Mouse (Mus musculus) liver, postnatal 0 days (tissue): ENCODE measurements around the gene Steap1.

ENCODE experiments used
- CTCF ChIP-seq: sonication (generic); IDR thresholded peaks from 2 replicates; pipeline ENCODE4 v1.5.1; 2016; ENCODE audit warnings: antibody characterized with exemption, low read depth
- EP300 ChIP-seq: IDR thresholded peaks from 2 replicates; pipeline ENCODE4 v1.6.1; 2016; ENCODE audit warnings: antibody characterized with exemption, low read depth, mild to moderate bottlenecking

- TF ChIP-seq CTCF = no peak
- TF ChIP-seq EP300 = no peak
Measured at GRCm38 (mm10) chr5:5695401-5695942, 53.7 kb downstream of the Steap1 start.
